Mouse (Mus musculus): ENCODE results near the gene Upf2. TPM values are rescaled to one million over a fixed set of nuclear protein-coding genes. Genes with fewer than 3 reads are reported as not detected.
"Not testable (repeated sequence)": the region's sequence is repeated elsewhere in the genome, so short reads cannot be mapped to it uniquely, and the experiment has no call there.

The Upf2 gene
- polyA plus RNA-seq, 1 experiment, result 4.5 TPM

DNA sequence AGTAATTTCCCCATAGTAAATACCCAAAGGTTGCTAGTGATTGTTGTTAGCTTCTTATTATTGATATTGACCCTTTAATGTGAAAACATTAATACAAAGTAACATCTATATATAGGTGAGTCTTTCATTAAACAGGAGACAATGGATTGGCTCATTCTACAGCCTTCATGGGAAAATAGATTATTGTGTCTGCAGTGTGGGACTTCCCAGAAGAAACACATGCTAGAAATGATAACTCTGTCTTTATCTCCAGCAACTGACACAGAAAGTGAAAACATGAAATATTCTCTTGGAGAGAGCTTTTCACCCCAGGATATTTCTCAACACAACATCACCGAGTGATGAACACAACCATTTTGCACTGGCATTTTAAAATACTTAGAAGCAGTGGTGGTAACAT lies 5.6 kb upstream of the Upf2 start:
- H3K4me1 ChIP-seq (ENCODE audit: control insufficient read depth, insufficient read depth, low read length), result peaks cover 3% of the 10 kb centered on the region
- WGBS, result 88% methylated on average over 1 of the region's 1 CpGs
- no peak overlapping the region for H3K4me3 ChIP-seq (replicated peaks; ENCODE audit: extremely low read depth, low read depth, low read length)
- no peak for TF ChIP-seq CTCF (IDR thresholded peaks at IDR 0.05; ENCODE audit: insufficient read depth, low read length)
- no peak for TF ChIP-seq POLR2A (IDR thresholded peaks at IDR 0.05; ENCODE audit: borderline replicate concordance, extremely low read depth, low read depth, low read length)
- no peak for DNase-seq

DNA sequence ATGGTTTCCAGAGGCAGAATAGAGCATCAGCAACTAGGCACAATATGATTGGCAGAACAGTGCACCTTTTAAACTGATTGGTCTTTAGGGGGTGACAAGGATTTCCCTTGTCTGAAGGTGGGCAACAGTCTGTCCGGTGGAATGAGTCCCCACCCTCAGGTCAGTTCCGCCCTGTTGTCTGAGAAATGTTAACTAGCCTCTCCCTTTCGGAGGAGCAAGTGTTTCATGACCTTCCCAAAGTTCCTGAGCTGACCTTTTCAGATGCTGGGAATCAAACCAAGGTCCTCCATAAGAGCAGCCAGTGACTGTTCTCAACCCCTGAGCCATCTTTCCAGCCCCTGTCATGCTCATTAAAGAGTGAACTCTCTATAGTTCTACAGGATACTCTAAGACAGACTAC lies 4.4 kb upstream of the Upf2 start:
- H3K4me1 ChIP-seq (ENCODE audit: control insufficient read depth, insufficient read depth, low read length), result peaks cover 3% of the 10 kb centered on the region
- TF ChIP-seq POLR2A (IDR thresholded peaks at IDR 0.05; ENCODE audit: borderline replicate concordance, extremely low read depth, low read depth, low read length), result no peak
- H3K4me3 ChIP-seq (replicated peaks; ENCODE audit: extremely low read depth, low read depth, low read length), result no peak overlapping the region
- WGBS, result 85% methylated on average over 3 of the region's 3 CpGs
- DNase-seq, result no peak

DNA sequence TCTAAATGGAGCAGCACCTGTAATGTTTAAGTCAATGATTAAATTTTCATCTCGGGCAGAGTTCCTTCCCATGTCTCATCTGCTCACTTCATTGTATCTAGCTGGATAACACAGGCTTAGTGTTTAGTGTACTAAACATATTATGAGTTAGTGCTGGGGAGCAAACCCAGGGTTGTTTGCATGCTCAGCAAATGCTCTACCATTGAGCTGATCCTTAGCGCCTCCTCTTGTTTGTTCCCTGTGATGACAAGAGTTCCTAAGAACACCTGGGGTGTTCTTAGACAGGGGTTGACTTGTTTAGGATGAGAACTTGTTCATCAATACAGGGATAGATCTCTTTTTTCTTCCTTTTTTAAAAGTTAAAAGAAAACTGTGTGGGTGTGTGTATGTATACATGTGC lies 2.3 kb upstream of the Upf2 start:
- TF ChIP-seq POLR2A (IDR thresholded peaks at IDR 0.05; ENCODE audit: borderline replicate concordance, extremely low read depth, low read depth, low read length) (no peak), CTCF (IDR thresholded peaks at IDR 0.05; ENCODE audit: insufficient read depth, low read length) (no peak)
- DNase-seq, result no peak
- WGBS, result 89% methylated on average over 2 of the region's 2 CpGs
- Histone ChIP-seq H3K4me3 (replicated peaks; ENCODE audit: extremely low read depth, low read depth, low read length) (no peak overlapping the region), H3K4me1 (ENCODE audit: control insufficient read depth, insufficient read depth, low read length) (peaks cover 3% of the 10 kb centered on the region)

DNA sequence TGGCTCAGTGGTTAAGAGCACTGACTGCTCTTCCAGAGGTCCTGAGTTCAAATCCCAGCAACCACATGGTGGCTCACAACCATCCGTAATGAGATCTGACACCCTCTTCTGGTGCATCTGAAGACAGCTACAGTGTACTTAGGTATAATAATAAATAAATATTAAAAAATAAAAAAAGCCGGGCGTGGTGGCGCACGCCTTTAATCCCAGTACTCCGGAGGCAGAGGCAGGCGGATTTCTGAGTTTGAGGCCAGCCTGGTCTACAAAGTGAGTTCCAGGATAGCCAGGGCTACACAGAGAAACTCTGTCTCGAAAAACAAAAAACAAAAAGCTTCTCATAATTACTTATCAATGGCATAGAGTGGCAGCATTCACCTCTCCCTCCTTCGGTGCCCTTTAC lies 1.4 kb upstream of the Upf2 start:
- WGBS, result 92% methylated on average over 9 of the region's 9 CpGs
- not testable (repeated sequence) for H3K4me1 ChIP-seq (ENCODE audit: control insufficient read depth, insufficient read depth, low read length); DNase-seq; H3K4me3 ChIP-seq (replicated peaks; ENCODE audit: extremely low read depth, low read depth, low read length)

DNA sequence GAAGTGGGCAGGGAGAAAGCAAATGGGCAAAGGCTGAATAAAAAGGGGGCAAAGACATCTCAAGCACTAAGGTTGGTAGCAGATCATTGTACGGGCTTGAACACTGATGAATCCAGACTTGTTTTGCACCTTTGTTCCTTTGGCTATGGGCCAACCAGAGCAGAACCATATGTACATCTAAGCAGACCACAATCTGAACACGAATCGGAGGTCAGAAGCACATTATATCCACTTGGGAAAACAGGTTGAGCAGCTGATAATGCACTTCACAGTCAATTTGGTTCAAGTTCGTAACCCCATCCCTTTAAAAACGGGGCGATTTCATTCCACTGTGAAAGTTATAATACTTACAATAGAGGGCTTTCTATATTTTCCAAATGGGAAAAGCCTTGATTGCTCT lies 964 bp upstream of the Upf2 start:
- peak; percentile 13 for DNase-seq
- H3K4me3 ChIP-seq (replicated peaks; ENCODE audit: extremely low read depth, low read depth, low read length), result peak overlapping the region; percentile 99
- peaks cover 5% of the 10 kb centered on the region for H3K4me1 ChIP-seq (ENCODE audit: control insufficient read depth, insufficient read depth, low read length)
- no peak for TF ChIP-seq CTCF (IDR thresholded peaks at IDR 0.05; ENCODE audit: insufficient read depth, low read length)
- no peak for TF ChIP-seq POLR2A (IDR thresholded peaks at IDR 0.05; ENCODE audit: borderline replicate concordance, extremely low read depth, low read depth, low read length)
- 2% methylated on average over 6 of the region's 6 CpGs for WGBS

DNA sequence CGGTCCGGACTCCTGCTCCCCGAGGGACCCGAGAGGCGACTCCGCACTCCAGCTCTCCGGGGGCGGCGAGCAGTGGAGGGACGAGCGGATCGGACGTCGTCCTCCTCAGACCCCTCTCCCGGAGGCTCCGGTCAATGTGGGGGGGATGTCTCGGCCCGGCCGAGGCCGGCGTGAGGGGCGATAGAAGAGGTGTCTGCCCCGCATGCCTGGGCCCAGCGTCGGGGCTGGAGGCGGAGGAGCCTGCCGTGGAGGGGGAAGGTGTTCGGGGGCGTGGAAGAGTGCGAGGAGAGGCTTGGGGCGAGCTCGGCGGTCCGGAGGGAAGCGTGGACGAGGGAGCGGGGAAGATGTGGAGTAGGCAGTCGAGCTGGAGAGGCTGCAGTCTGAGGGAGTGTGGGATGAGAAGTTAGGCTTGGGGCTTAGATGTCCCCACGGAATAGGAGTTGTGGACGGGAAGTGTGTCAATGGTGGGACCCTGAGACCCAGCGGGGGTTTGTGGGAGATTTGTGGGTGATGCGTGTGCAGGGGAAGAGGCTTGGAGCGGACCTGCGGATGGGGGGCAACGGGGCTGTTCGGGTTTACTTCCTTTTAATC lies 447 bp downstream of the Upf2 start:
- peak overlapping the region; percentile 100 for H3K4me3 ChIP-seq (replicated peaks; ENCODE audit: extremely low read depth, low read depth, low read length)
- peaks cover 6% of the 10 kb centered on the region for H3K4me1 ChIP-seq (ENCODE audit: control insufficient read depth, insufficient read depth, low read length)
- TF ChIP-seq CTCF (IDR thresholded peaks at IDR 0.05; ENCODE audit: insufficient read depth, low read length), result no peak
- TF ChIP-seq POLR2A (IDR thresholded peaks at IDR 0.05; ENCODE audit: borderline replicate concordance, extremely low read depth, low read depth, low read length), result no peak
- under 1% methylated on average over 45 of the region's 46 CpGs for WGBS
- no peak for DNase-seq

DNA sequence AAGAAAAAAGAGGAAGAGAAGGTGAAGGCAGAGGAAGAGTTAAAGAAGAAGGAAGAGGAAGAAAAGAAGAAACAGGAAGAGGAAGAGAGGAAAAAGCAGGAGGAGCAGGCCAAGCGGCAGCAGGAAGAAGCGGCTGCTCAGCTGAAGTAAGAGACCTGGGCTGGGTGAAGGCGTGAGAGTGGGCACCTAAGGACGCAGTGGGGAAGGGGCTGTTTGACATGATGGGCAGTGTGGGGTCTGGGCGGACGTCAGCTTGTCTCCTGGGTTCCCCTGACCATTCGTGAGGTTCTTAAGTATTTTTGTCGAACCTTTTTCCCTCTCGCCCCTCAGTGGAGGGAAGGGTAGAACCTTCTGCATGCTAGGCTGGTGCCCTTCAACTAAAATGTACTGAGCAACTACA lies 6.4 kb downstream of the Upf2 start:
- WGBS, result 82% methylated on average over 9 of the region's 9 CpGs
- no peak for DNase-seq
- peaks cover 3% of the 10 kb centered on the region; the same call in 1 of the 2 replicates for H3K4me1 ChIP-seq (ENCODE audit: control insufficient read depth, insufficient read depth, low read length)
- TF ChIP-seq POLR2A (IDR thresholded peaks at IDR 0.05; ENCODE audit: borderline replicate concordance, extremely low read depth, low read depth, low read length) (no peak), CTCF (IDR thresholded peaks at IDR 0.05; ENCODE audit: insufficient read depth, low read length) (no peak)
- no peak overlapping the region for H3K4me3 ChIP-seq (replicated peaks; ENCODE audit: extremely low read depth, low read depth, low read length)

DNA sequence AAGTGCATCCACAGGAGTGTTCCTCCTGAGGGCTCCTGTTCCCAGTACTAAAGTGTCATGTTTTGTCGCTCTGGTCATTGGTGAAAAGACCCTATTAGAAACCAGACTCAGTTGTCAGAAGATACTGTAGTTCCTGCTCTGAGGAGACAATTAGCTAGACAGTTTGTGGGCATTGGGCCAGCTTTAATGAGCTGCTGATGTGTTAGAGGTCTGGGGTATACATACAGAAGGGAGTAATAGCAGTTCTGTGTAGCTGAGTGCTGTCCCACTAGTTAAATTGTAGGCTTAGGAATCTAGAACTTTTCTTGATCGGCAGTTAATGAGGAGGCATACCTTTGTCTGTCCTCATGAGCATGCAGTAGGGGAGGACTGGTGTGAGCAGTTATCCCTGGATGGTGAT lies 11.0 kb downstream of the Upf2 start:
- no peaks in the 10 kb centered on the region for H3K4me1 ChIP-seq (ENCODE audit: control insufficient read depth, insufficient read depth, low read length)
- 94% methylated on average over 2 of the region's 2 CpGs for WGBS
- DNase-seq, result no peak
- no peak overlapping the region for H3K4me3 ChIP-seq (replicated peaks; ENCODE audit: extremely low read depth, low read depth, low read length)
- no peak for TF ChIP-seq CTCF (IDR thresholded peaks at IDR 0.05; ENCODE audit: insufficient read depth, low read length)
- TF ChIP-seq POLR2A (IDR thresholded peaks at IDR 0.05; ENCODE audit: borderline replicate concordance, extremely low read depth, low read depth, low read length), result no peak

DNA sequence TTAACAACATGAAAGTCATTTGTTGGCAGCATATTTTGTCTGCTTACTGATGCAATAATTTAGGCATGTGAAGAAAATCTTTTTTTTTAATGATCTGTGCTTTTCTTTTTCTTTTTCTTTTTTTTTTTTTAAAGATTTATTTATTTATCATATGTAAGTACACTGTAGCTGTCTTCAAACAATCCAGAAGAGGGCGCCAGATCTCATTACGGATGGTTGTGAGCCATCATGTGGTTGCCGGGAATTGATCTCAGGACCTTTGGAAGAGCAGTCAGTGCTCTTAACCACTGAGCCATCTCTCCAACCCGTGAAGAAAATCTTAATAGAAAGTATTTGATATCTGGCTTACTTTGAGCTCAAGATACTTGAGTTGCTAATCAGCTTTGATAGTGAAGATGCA lies 12.5 kb downstream of the Upf2 start:
- not testable (repeated sequence) for H3K4me3 ChIP-seq (replicated peaks; ENCODE audit: extremely low read depth, low read depth, low read length); H3K4me1 ChIP-seq (ENCODE audit: control insufficient read depth, insufficient read depth, low read length); DNase-seq
- 94% methylated on average over 4 of the region's 4 CpGs for WGBS

DNA sequence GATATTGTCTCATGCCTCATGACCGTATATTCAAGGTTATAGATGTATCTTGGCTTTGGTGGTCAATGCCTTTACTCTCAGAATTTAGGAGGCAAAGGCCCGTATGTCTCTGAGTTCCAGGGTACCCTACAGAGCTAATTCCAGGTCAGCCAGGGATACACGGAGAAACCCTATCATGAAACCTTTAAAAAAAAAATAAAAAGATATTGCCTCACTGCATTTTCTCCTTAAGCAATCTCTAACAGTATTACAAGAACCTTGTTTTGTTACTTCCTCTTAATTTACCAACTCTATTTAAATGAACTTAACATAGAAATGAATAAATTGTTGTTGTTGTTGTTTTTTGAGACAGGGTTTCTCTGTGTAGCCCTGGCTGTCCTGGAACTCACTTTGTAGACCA lies 14.7 kb downstream of the Upf2 start:
- 82% methylated on average over 3 of the region's 3 CpGs for WGBS
- DNase-seq, result no peak
- TF ChIP-seq CTCF (IDR thresholded peaks at IDR 0.05; ENCODE audit: insufficient read depth, low read length) (no peak), POLR2A (IDR thresholded peaks at IDR 0.05; ENCODE audit: borderline replicate concordance, extremely low read depth, low read depth, low read length) (no peak)
- H3K4me3 ChIP-seq (replicated peaks; ENCODE audit: extremely low read depth, low read depth, low read length), result no peak overlapping the region
- H3K4me1 ChIP-seq (ENCODE audit: control insufficient read depth, insufficient read depth, low read length), result no peaks in the 10 kb centered on the region

DNA sequence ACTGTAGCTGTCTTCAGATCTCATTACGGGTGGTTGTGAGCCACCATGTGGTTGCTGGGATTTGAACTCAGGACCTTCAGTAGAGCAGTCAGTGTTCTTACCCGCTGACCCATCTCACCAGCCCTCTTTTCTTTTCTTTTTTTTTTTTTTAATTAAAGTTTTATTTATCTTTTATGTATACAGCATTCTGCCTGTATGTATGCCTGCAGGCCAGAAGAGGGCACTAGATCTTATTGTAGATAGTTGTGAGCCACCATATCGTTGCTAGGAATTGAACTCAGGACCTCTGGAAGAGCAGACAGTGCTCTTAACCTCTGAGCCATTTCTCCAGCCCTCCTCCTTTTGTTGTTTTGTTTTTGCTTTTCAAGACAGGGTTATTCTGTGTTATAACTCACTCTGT lies 19.4 kb downstream of the Upf2 start:
- H3K4me3 ChIP-seq (replicated peaks; ENCODE audit: extremely low read depth, low read depth, low read length); H3K4me1 ChIP-seq (ENCODE audit: control insufficient read depth, insufficient read depth, low read length); DNase-seq: not testable (repeated sequence)
- 97% methylated on average over 3 of the region's 3 CpGs for WGBS

Measured in lung, adult 2 months (tissue).